Mouse (Mus musculus) kidney, postnatal 36 days (tissue): Measurements from ENCODE around the gene Retreg3.
A peak's percentile ranks its signal among the peaks of the same experiment; 100 is the strongest.
"Not testable (repeated sequence)": the region's sequence is repeated elsewhere in the genome, so short reads cannot be mapped to it uniquely, and the experiment has no call there.

Experiments
- DNase-seq, 2 experiments: peaks; one replicate each; pipeline ENCODE4 v3.0.0; 2021 to 2022; ENCODE audit warnings: mixed read lengths in 2 of 2

Gene Retreg3

GRCm38 (mm10) chr11:101148751-101149150, 29.1 kb upstream of the Retreg3 start:
- DNase-seq = no peak

DNA sequence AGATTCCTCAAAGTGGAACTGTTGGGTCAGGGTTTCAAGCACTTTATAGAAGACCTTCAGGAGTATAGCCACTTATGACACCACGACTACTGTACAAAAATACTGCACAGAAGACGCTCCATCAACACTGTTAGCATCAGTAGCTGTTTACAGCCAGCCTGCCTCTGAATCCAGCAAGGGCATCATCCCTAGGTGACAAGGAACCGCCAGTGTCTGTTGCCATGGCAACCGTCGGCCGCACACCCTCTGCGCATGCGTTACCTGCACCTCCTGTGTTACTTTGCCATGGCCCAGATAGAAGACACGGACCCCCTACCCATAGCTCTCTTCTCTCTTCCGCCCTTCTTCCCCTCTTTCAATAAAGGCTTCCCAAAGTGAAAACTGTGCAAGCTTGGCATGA, 26.7 kb upstream of the Retreg3 start:
- no peak for DNase-seq

DNA sequence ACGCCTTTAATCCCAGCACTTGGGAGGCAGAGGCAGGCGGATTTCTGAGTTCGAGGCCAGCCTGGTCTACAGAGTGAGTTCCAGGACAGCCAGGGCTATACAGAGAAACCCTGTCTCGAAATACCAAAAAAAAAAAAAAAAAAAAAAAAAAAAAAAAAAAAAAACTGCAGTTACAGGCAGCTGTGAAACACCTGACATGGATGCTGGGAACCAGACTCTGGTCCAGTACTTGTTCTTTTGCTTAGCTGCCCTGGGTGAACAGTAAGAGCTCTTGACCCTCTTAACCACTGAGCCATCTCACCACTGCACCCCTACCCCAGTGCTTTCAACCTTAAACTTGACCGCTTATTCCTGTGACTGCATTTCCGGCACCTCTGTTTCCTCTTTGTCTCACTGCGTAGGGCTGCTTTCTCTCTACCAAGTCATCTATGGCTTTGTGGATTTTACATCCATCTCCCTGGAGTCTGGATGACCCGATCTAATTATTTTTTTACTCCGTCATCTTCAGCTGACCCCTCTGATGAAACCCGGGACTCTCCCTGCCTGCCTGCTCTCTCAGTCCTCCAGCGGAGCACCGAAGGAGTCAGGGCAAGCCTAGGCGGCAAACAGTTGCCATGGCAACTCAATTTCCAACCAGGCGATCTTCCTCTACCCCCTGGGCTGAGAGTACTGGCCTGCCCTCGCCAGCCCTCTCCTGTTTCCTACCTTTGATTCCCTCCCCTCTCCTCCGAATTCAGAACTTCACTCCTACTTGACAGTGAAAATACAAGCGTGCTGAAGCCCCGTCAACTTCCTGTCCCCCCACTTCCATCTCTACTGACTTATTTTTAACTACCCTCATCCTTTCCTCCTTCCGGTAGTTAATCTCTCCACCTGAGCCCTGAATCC, 23.9 kb upstream of the Retreg3 start:
- peak in 1 of 2 experiments; percentile 55 for DNase-seq

DNA sequence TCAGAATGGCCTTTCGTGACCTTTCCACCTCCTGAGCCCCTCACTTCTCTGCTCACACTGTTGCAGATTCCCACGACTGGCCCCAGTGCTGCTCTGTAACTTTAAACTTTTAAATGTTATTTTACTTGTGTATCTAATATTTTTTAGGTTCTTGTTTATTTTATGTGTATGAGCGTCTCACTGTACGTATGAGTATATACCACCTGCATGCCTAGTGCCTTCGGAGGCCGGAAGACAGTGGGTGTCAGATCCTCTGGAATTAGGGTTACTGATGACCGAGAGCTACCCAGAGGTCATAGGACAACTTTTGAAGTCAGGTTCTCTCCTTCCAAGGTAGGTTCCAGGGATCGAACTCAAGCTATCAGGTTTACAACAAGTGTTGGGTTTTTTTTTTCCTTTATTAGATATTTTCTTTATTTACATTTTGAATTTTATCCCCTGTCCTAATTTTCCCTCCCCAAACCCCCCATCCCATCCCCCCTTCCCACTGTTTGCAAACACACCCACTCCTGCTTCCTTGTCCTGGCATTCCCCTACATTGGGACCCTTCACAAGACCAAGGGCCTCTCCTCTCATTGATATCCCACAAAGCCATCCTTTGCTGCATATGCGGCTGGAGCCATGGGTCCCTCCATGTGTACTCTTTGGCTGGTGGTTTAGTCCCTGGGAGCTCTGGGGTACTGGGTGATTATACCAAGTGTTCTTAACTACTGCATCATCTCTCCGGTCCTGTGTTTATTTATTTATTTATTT, 22.7 kb upstream of the Retreg3 start:
- no peak for DNase-seq

- DNase-seq = no peak
These were observed 21.4 kb upstream of the Retreg3 start for GRCm38 (mm10) chr11:101141088-101141487.

DNA sequence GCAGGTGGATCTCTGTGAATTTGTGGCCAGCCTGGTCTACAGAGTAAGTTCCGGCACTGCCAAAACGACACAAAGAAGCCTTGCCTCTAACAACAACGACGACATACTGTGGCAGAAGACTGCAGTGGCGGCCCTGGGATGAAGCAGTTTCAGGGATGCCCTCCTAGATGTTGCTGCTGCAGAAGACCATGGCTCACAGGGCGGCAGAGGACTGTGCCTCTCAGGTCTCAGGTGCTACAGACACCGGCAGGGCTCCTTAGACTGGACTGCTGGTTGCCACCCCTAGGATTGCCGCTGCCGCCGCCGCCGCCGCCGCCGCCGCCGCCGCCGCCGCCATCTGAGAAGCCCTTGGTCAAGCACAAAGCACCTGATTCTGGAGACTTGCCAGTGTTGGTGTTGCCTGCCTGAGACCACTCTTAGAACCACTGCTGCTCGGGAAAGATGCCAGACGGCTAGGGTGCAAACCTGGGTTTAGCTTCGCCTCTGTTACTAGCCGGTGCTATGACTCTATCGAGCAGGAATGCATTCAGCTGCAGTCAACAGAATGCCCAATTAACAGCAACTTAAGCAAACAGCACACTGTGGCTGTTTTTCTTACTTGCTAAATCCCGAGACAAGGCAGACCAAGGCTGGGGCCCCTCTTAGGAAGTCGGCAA, 20.6 kb upstream of the Retreg3 start:
- DNase-seq = no peak

DNA sequence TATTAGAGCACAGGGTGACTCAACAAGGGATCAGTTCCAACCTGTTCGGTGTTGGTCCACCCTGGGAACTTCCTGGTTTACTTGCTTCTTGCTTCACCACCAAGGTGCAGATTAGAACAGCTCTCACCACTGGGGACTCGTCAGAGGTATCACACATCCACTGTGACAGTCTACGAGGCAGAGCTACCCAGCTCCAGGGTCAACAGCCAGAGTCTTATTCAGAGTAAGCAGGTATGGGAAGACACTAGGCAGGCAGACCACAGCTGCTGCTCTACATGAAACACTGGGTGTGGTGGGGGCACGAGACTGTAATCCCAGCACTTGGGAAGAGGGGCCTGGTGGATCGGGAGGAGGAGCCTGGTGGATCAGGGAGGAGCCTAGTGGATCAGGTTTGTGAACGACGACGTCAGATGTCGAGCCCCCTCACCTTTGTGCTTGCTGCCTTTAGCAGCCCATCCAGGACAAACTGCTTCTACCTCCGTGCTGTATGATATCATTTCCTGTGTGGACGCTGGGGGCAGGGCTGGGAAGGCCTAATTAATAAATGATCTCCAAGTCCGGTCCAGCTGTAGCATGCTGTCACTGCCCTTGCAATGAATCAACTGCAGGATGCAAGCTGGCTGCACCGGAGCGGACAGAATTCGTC, 19.0 kb upstream of the Retreg3 start:
- peak; percentile 76 to 80 for DNase-seq

GRCm38 (mm10) chr11:101137000-101137399, 17.3 kb upstream of the Retreg3 start:
- DNase-seq = no peak

- DNase-seq = no peak
These were observed 14.6 kb upstream of the Retreg3 start for GRCm38 (mm10) chr11:101134217-101134865.

DNA sequence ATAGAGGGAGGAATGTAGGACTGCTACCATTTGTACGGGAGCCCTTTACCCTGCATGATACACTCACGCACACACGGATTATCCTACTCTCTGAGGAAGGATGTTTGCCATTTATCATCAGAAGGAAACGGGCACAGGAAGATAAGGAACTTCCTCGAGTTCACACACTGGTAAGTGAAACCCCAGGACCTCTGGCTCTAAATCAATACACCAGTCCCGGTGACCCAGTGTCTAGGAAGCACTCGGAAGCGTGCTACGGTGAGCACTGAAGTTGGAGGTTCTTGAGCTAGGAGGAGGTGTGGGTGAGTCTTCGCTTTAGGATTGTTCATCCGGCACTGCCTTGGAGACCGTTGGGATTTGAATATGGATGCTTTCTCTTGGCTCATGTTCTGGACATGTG, 13.3 kb upstream of the Retreg3 start:
- DNase-seq = peak in 1 of 2 experiments; percentile 66

GRCm38 (mm10) chr11:101131701-101132100, 12.0 kb upstream of the Retreg3 start:
- DNase-seq = peak in 1 of 2 experiments; percentile 66

GRCm38 (mm10) chr11:101131187-101131586, 11.5 kb upstream of the Retreg3 start:
- DNase-seq = no peak

- peak in 1 of 2 experiments; percentile 10 for DNase-seq
These were observed 10.5 kb upstream of the Retreg3 start for GRCm38 (mm10) chr11:101130056-101130756.

- DNase-seq = no peak
These were observed 9.4 kb upstream of the Retreg3 start for GRCm38 (mm10) chr11:101128996-101129577.

DNA sequence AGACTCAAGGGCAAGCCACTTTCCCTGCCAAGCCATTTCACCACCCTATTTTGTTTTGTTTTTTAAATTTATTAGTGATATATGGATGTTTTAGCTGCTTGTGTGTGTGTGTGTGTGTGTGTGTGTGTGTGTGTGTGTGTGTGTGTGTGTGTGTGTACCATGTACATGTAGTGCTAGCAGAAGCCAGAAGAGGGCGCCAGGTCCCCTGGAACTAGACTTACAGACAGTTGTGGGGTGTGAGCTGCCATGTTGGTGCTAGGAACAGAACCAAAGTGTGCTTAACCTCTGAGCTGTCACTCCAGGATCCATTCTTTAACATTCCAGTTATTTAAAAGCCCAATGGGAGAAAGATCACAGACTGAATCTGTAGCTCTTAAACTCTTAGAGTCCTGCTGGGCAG, 7.4 kb upstream of the Retreg3 start:
- peak in 1 of 2 experiments; percentile 47 for DNase-seq

DNA sequence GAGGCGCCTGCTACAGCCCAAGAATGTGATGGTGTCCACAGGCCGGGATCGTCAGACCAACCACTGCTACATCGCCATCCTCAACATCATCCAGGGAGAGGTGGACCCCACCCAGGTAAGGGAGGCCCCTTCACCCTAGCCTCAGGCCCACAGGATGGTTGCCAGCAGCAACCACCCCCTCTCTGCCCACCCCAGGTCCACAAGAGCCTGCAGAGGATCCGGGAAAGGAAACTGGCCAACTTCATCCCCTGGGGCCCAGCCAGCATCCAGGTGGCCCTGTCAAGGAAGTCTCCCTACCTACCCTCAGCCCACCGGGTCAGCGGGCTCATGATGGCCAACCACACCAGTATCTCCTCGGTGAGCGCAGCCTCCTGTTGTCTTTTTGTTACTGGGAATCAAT, 5.3 kb upstream of the Retreg3 start:
- DNase-seq = not testable (repeated sequence)

DNA sequence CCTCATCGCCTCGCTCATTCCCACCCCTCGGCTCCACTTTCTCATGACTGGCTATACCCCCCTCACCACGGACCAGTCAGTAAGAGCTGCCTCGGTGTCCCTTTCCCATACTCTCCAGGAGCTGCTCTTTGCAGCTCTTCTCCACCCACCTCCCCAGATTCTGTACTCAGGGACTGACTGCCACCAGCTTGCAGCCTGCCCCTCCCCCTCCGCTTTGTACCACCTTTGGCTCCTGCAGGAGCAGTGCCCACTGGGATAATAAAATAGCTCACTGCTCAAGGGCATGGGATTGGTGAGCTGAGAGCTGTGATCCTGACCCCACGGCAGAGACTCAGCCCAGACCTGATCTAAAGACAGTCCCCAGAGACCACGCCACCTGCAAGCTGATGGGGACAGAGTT, 4.8 kb upstream of the Retreg3 start:
- not testable (repeated sequence) for DNase-seq

DNA sequence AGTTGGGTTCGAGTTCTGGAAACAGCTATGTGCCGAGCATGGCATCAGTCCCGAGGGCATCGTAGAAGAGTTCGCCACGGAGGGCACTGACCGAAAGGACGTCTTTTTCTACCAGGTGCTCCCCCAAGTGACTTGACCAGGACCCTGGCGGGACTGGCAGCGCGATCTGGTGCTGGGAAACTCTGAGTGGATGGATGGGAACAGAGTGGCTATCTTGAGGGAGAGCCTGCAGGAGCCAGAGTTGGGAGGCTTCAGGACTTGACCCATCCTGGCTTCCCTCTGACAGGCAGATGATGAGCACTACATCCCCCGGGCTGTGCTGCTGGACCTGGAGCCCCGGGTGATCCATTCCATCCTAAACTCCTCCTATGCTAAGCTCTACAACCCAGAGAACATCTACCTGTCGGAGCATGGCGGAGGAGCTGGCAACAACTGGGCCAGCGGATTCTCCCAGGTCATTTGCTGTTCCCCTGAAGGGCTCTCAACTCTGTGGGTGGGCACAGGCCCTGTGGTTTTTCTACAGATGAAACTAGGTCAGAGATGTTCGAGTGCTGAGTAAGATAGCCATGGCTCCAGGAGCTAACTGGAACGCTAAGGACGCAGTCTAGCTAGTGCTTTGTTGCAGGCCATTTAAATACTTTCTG, 974 bp upstream of the Retreg3 start:
- peak in 1 of 2 experiments; percentile 25 for DNase-seq

- peak in 1 of 2 experiments; percentile 30 for DNase-seq
These were observed 447 bp downstream of the Retreg3 start for GRCm38 (mm10) chr11:101119131-101119760.

DNA sequence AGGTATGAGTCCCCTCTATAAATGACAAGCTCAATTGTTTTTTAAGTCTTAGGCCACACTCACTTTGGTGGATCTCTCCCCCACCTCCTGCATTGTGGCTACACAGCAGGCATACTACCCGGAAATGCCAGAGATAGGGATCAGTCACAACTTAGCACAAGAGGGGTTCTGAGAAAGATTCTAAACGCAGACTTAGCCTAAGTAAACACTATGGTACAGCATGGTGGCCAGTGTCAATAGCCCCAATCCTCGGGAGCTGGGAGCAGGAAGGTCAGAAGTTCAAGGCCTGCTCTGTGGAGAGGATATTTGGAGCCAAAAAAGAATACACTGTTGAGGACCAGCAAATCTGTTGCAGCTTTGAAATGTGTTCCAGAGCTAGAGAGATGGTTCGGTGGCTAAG, 1.6 kb downstream of the Retreg3 start:
- no peak for DNase-seq
